Mouse (Mus musculus): ENCODE data around the gene 4930516K23Rik. TPM values are rescaled to one million over a fixed set of nuclear protein-coding genes. Genes with fewer than 3 reads are reported as not detected.

4930516K23Rik gene
- polyA plus RNA-seq, 1 experiment from 2014 or later, result not detected

DNA sequence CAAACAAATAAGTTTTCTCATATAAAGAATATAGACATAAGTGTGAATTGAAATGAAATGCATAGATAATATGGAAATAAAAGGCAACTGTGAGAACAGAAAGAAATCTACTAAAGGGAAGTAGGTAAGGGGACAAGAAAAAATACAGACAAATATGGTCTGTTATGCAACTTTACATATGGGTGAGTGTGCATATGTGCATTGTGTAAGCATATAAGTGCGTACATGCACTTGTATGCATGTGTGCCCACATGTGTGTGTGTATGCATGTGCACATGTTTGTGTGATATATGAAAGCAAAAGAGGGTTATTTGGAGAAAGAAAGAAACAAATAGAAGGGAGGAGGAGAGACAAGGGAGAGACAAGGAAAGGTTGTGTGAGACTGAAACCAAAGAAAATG is 42.3 kb downstream of the 4930516K23Rik start:
- H3K4me2 ChIP-seq, result no peak overlapping the region
- no peak overlapping the region for H3K27ac ChIP-seq
- H3K4me3 ChIP-seq, result no peak overlapping the region
- H3K4me1 ChIP-seq, result no peaks in the 10 kb centered on the region
- H3K9me3 ChIP-seq, result no peaks in the 10 kb centered on the region
- 81% methylated on average over 1 of the region's 1 CpGs for WGBS
- no peaks in the 10 kb centered on the region for H3K36me3 ChIP-seq
- no peaks in the 10 kb centered on the region for H3K27me3 ChIP-seq
- ATAC-seq (ENCODE audit: insufficient number of reproducible peaks, insufficient read depth, low FRiP score, low TSS enrichment, low read depth), result no peak
- no peak overlapping the region for H3K9ac ChIP-seq

DNA sequence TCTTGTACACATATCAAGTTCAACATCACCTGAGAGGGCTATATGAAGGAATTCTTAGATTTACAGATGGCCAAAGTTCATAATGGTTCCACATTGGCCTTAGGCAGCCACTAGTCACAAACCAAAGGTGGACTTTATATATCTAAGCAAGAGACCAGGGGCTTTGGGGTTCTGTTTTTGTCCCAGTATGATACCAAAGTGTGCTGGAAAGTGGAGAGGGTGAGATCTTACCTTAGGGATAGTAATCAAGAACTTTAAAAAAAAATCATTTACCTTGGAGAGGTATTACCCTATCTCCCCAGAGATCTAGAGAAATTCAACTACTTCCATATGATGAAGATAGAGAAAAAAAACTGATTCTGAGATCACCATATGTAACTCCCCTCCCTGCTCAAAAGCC is 44.0 kb downstream of the 4930516K23Rik start, which contains the start of gene Olfr639:
Olfr639 (minus strand) TSS at position 101 of the 400 bp plus-strand sequence.
- H3K36me3 ChIP-seq, result no peaks in the 10 kb centered on the region
- no peak for ATAC-seq (ENCODE audit: insufficient number of reproducible peaks, insufficient read depth, low FRiP score, low TSS enrichment, low read depth)
- no peak within 1 kb of the TSS for H3K4me2 ChIP-seq
- no peak within 1 kb of the TSS for H3K9ac ChIP-seq
- no peaks in the 10 kb centered on the region for H3K4me1 ChIP-seq
- H3K4me3 ChIP-seq, result no peak within 1 kb of the TSS
- no peak within 1 kb of the TSS for H3K27ac ChIP-seq
- H3K27me3 ChIP-seq, result no peaks in the 10 kb centered on the region
- H3K9me3 ChIP-seq, result no peaks in the 10 kb centered on the region

Other genes starting within 250 kb of the 4930516K23Rik start
- gene Hbb-bt, start 247.4 kb downstream of the 4930516K23Rik start, polyA plus RNA-seq (2015; fragmentation: Nextera tagmentation; extraction: Ambion mirVana), result 1,311 and 2,074 TPM in 2 replicates
- gene Hbb-bs, start 233.3 kb downstream of the 4930516K23Rik start, polyA plus RNA-seq (2015; fragmentation: Nextera tagmentation; extraction: Ambion mirVana), result 2,604 and 4,415 TPM in 2 replicates
- not detected in 2 replicates for gene Hbb-bh2, start 220.9 kb downstream of the 4930516K23Rik start, polyA plus RNA-seq (2015; fragmentation: Nextera tagmentation; extraction: Ambion mirVana)
- gene Hbb-bh1, start 218.3 kb downstream of the 4930516K23Rik start, polyA plus RNA-seq (2015; fragmentation: Nextera tagmentation; extraction: Ambion mirVana), result 46.9 and 96.8 TPM in 2 replicates
- 5,482 and 5,510 TPM in 2 replicates for gene Hbb-y, start 208.2 kb downstream of the 4930516K23Rik start, polyA plus RNA-seq (2015; fragmentation: Nextera tagmentation; extraction: Ambion mirVana)
- gene Olfr66, start 175.2 kb downstream of the 4930516K23Rik start, polyA plus RNA-seq (2015; fragmentation: Nextera tagmentation; extraction: Ambion mirVana), result not detected in 2 replicates
- gene Olfr64, start 167.0 kb downstream of the 4930516K23Rik start, polyA plus RNA-seq (2015; fragmentation: Nextera tagmentation; extraction: Ambion mirVana), result not detected in 2 replicates
- gene Olfr65, start 158.0 kb downstream of the 4930516K23Rik start, polyA plus RNA-seq (2015; fragmentation: Nextera tagmentation; extraction: Ambion mirVana), result not detected in 2 replicates
- not detected in 2 replicates for gene Olfr631, start 132.6 kb downstream of the 4930516K23Rik start, polyA plus RNA-seq (2015; fragmentation: Nextera tagmentation; extraction: Ambion mirVana)
- not detected in 2 replicates for gene Olfr632, start 127.1 kb downstream of the 4930516K23Rik start, polyA plus RNA-seq (2015; fragmentation: Nextera tagmentation; extraction: Ambion mirVana)
- gene Olfr633, start 117.0 kb downstream of the 4930516K23Rik start, polyA plus RNA-seq (2015; fragmentation: Nextera tagmentation; extraction: Ambion mirVana), result not detected in 2 replicates
- 0.03 TPM in 1 of 2 replicates, not detected in the other for gene Olfr635, start 90.3 kb downstream of the 4930516K23Rik start, polyA plus RNA-seq (2015; fragmentation: Nextera tagmentation; extraction: Ambion mirVana)
- gene Olfr638, start 62.7 kb downstream of the 4930516K23Rik start, polyA plus RNA-seq (2015; fragmentation: Nextera tagmentation; extraction: Ambion mirVana), result not detected in 2 replicates
- gene Olfr639, start 44.1 kb downstream of the 4930516K23Rik start, polyA plus RNA-seq (2015; fragmentation: Nextera tagmentation; extraction: Ambion mirVana), result 0.04 and 0.06 TPM in 2 replicates
- gene Olfr640, start 35.9 kb downstream of the 4930516K23Rik start, polyA plus RNA-seq (2015; fragmentation: Nextera tagmentation; extraction: Ambion mirVana), result not detected in 2 replicates
- gene Olfr641, start 26.0 kb downstream of the 4930516K23Rik start, polyA plus RNA-seq (2015; fragmentation: Nextera tagmentation; extraction: Ambion mirVana), result not detected in 2 replicates
- not detected in 2 replicates for gene Olfr642, start 8.8 kb downstream of the 4930516K23Rik start, polyA plus RNA-seq (2015; fragmentation: Nextera tagmentation; extraction: Ambion mirVana)
- gene Olfr644, start 10.4 kb upstream of the 4930516K23Rik start, polyA plus RNA-seq (2015; fragmentation: Nextera tagmentation; extraction: Ambion mirVana), result not detected in 2 replicates
- gene Olfr645, start 24.0 kb upstream of the 4930516K23Rik start, polyA plus RNA-seq (2015; fragmentation: Nextera tagmentation; extraction: Ambion mirVana), result not detected in 2 replicates
- gene Olfr646, start 43.4 kb upstream of the 4930516K23Rik start, polyA plus RNA-seq (2015; fragmentation: Nextera tagmentation; extraction: Ambion mirVana), result not detected in 2 replicates
- 0.21 TPM in 1 of 2 replicates, not detected in the other for gene Ubqln5, start 68.4 kb upstream of the 4930516K23Rik start, polyA plus RNA-seq (2015; fragmentation: Nextera tagmentation; extraction: Ambion mirVana)
- not detected in 2 replicates for gene Olfr643, start 76.0 kb upstream of the 4930516K23Rik start, polyA plus RNA-seq (2015; fragmentation: Nextera tagmentation; extraction: Ambion mirVana)
- gene Ubqln3, start 81.8 kb upstream of the 4930516K23Rik start, polyA plus RNA-seq (2015; fragmentation: Nextera tagmentation; extraction: Ambion mirVana), result not detected in 2 replicates
- gene Ubqlnl, start 89.1 kb upstream of the 4930516K23Rik start, polyA plus RNA-seq (2015; fragmentation: Nextera tagmentation; extraction: Ambion mirVana), result 0.31 TPM in 1 of 2 replicates, not detected in the other
- 4.6 and 13.3 TPM in 2 replicates for gene Olfm5, start 103.4 kb upstream of the 4930516K23Rik start, polyA plus RNA-seq (2015; fragmentation: Nextera tagmentation; extraction: Ambion mirVana)
- gene Olfr648, start 121.9 kb upstream of the 4930516K23Rik start, polyA plus RNA-seq (2015; fragmentation: Nextera tagmentation; extraction: Ambion mirVana), result 0.15 and 0.32 TPM in 2 replicates
- not detected in 2 replicates for gene Olfr649, start 134.5 kb upstream of the 4930516K23Rik start, polyA plus RNA-seq (2015; fragmentation: Nextera tagmentation; extraction: Ambion mirVana)
- gene Trim6, start 157.3 kb upstream of the 4930516K23Rik start, polyA plus RNA-seq (2015; fragmentation: Nextera tagmentation; extraction: Ambion mirVana), result 0.72 and 1.1 TPM in 2 replicates
- 1.6 and 2.3 TPM in 2 replicates for gene Trim34a, start 183.0 kb upstream of the 4930516K23Rik start, polyA plus RNA-seq (2015; fragmentation: Nextera tagmentation; extraction: Ambion mirVana)
- gene Trim5, start 226.6 kb upstream of the 4930516K23Rik start, polyA plus RNA-seq (2015; fragmentation: Nextera tagmentation; extraction: Ambion mirVana), result 0.13 and 0.15 TPM in 2 replicates

Measured in embryonic facial prominence, embryonic 13.5 days (tissue).